Mouse (Mus musculus): Measurements from ENCODE around the gene Il18.

Gene Il18

GRCm38 (mm10) chr9:50553547-50553946 lies 1.1 kb upstream of the Il18 start:
- no peak for DNase-seq (ENCODE audit: low read depth, low spot score)

- no peak for DNase-seq (ENCODE audit: low read depth, low spot score)
Observed at GRCm38 (mm10) chr9:50555094-50555446, 443 bp downstream of the Il18 start, which contains the start of gene Bco2. Gene Bco2 (minus strand): TSS chr9:50555181.

GRCm38 (mm10) chr9:50561145-50561917 lies 6.7 kb downstream of the Il18 start, which contains the start of gene Tex12:
Gene Tex12 (minus strand): TSS chr9:50561325.
- no peak for DNase-seq (ENCODE audit: low read depth, low spot score)

- DNase-seq (ENCODE audit: low read depth, low spot score), result no peak
Observed at GRCm38 (mm10) chr9:50561918-50562360, 7.3 kb downstream of the Il18 start.

GRCm38 (mm10) chr9:50565173-50565572 lies 10.5 kb downstream of the Il18 start:
- DNase-seq (ENCODE audit: low read depth, low spot score), result no peak

- DNase-seq (ENCODE audit: low read depth, low spot score), result no peak
Observed at GRCm38 (mm10) chr9:50565940-50566339, 11.3 kb downstream of the Il18 start.

- DNase-seq (ENCODE audit: low read depth, low spot score), result no peak
Observed at GRCm38 (mm10) chr9:50567372-50567771, 12.7 kb downstream of the Il18 start.

- no peak for DNase-seq (ENCODE audit: low read depth, low spot score)
Observed at GRCm38 (mm10) chr9:50567881-50568280, 13.3 kb downstream of the Il18 start.

- DNase-seq (ENCODE audit: low read depth, low spot score), result peak; percentile 34
Observed at GRCm38 (mm10) chr9:50569599-50570525, 15.2 kb downstream of the Il18 start.

- DNase-seq (ENCODE audit: low read depth, low spot score), result no peak
Observed at GRCm38 (mm10) chr9:50580370-50580769, 25.7 kb downstream of the Il18 start.

GRCm38 (mm10) chr9:50585145-50585818 lies 30.7 kb downstream of the Il18 start:
- DNase-seq (ENCODE audit: low read depth, low spot score), result no peak

GRCm38 (mm10) chr9:50586955-50587354 lies 32.3 kb downstream of the Il18 start:
- no peak for DNase-seq (ENCODE audit: low read depth, low spot score)

- DNase-seq (ENCODE audit: low read depth, low spot score), result peak; percentile 46
Observed at GRCm38 (mm10) chr9:50590856-50591518, 36.4 kb downstream of the Il18 start.

- DNase-seq (ENCODE audit: low read depth, low spot score), result no peak
Observed at GRCm38 (mm10) chr9:50592955-50593354, 38.3 kb downstream of the Il18 start.

- DNase-seq (ENCODE audit: low read depth, low spot score), result peak; percentile 61
Observed at GRCm38 (mm10) chr9:50593544-50593943, 38.9 kb downstream of the Il18 start.

- no peak for DNase-seq (ENCODE audit: low read depth, low spot score)
Observed at GRCm38 (mm10) chr9:50594794-50595417, 40.3 kb downstream of the Il18 start.

- DNase-seq (ENCODE audit: low read depth, low spot score), result no peak
Observed at GRCm38 (mm10) chr9:50596973-50597372, 42.3 kb downstream of the Il18 start.

- no peak for DNase-seq (ENCODE audit: low read depth, low spot score)
Observed at GRCm38 (mm10) chr9:50601536-50601935, 46.9 kb downstream of the Il18 start.

GRCm38 (mm10) chr9:50602055-50602845 lies 47.6 kb downstream of the Il18 start:
- DNase-seq (ENCODE audit: low read depth, low spot score), result no peak

Measured in brain, adult 2 months (tissue).